Mouse (Mus musculus) neural tube, embryonic 13.5 days (tissue): ENCODE data around the gene Zfp961. TPM values are rescaled to one million over a fixed set of nuclear protein-coding genes. Genes with fewer than 3 reads are reported as not detected.

Experiments used
- ATAC-seq: fragments of 200-750 bp; cut with Nextera tagmentation; 2 replicates; pipeline ENCODE4 v1.8.0; 2017; ENCODE audit warnings: low read depth, mild to moderate bottlenecking, moderate TSS enrichment, moderate library complexity
- H3K27ac ChIP-seq: fragments of 300-500 bp; sonication (generic); replicated peaks from 2 replicates; pipeline ENCODE4 v1.5.1; 2015; ENCODE audit warnings: moderate library complexity, mild to moderate bottlenecking, inconsistent platforms
- H3K27me3 ChIP-seq: fragments of 300-500 bp; sonication (generic); 2 replicates; pipeline ENCODE4 v1.6.1; 2015; ENCODE audit warnings: mild to moderate bottlenecking, inconsistent platforms
- H3K36me3 ChIP-seq: fragments of 300-500 bp; sonication (generic); 2 replicates; pipeline ENCODE4 v1.6.1; 2015; ENCODE audit warnings: mild to moderate bottlenecking, inconsistent platforms
- H3K4me1 ChIP-seq: fragments of 300-500 bp; sonication (generic); replicated peaks from 2 replicates; pipeline ENCODE4 v1.6.1; 2015; ENCODE audit warnings: inconsistent platforms
- H3K4me2 ChIP-seq: fragments of 300-500 bp; sonication (generic); 2 replicates; pipeline ENCODE4 v1.6.1; 2015; ENCODE audit warnings: inconsistent platforms, mild to moderate bottlenecking, moderate library complexity
- H3K4me3 ChIP-seq: fragments of 300-500 bp; sonication (generic); 2 replicates; pipeline ENCODE4 v1.5.1; 2015; ENCODE audit warnings: mild to moderate bottlenecking, inconsistent platforms
- H3K9ac ChIP-seq: fragments of 300-500 bp; sonication (generic); 2 replicates; pipeline ENCODE4 v1.6.1; 2015; ENCODE audit warnings: moderate library complexity, mild to moderate bottlenecking, inconsistent platforms
- H3K9me3 ChIP-seq: fragments of 300-500 bp; sonication (generic); 2 replicates; pipeline ENCODE4 v1.6.1; 2016; ENCODE audit warnings: inconsistent platforms
- WGBS: fragments of 180-500 bp; shearing (Covaris S2); methylation state at CpG from one replicate; pipeline ENCODE4 v1.1.7; 2015; 5-methylcytosine and 5-hydroxymethylcytosine counted together
- polyA plus RNA-seq: library from polyadenylated mRNA; unstranded; fragments of >200 nt; fragmentation: Nextera tagmentation; extraction: Ambion mirVana; gene quantifications from 2 replicates; pipeline ENCODE4 v1.2.1, GENCODE M21; 2015

Gene Zfp961
- polyA plus RNA-seq, 1 experiment from 2014 or later: 16.6 TPM

- Histone ChIP-seq H3K4me2 (no peak overlapping the region), H3K27me3 (no peaks in the 10 kb centered on the region), H3K9ac (no peak overlapping the region), H3K9me3 (peaks cover 7% of the 10 kb centered on the region), H3K4me1 (no peaks in the 10 kb centered on the region), H3K27ac (no peak overlapping the region), H3K36me3 (peaks cover 66% of the 10 kb centered on the region), H3K4me3 (no peak overlapping the region)
- no peak for ATAC-seq
Observed at GRCm38 (mm10) chr8:71966411-71966810, 15.6 kb downstream of the Zfp961 start.

DNA sequence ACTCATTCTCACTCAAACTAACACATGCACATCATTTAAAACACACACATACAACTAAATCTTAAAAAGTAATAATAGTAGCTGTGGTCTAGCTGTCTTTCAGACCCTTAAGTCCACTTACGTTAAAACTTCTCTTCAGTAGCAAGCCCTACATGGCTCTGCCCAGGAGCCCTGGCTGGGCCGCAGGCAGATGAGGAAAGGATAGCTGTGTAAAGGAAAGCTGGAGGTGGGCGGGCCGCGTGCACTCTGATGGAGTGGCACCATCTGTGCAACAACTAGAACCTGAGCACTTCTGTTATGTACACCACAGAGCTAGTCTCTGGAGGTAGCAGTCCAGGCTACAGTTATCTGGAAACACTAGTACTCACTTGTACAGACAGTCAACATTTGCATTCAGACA lies 16.4 kb downstream of the Zfp961 start:
- Histone ChIP-seq H3K9ac (no peak overlapping the region), H3K27me3 (no peaks in the 10 kb centered on the region), H3K4me1 (no peaks in the 10 kb centered on the region), H3K4me2 (no peak overlapping the region), H3K9me3 (peaks cover 7% of the 10 kb centered on the region), H3K27ac (no peak overlapping the region), H3K4me3 (no peak overlapping the region), H3K36me3 (peaks cover 59% of the 10 kb centered on the region)
- WGBS: 98% methylated on average over 5 of the region's 5 CpGs
- ATAC-seq: no peak

GRCm38 (mm10) chr8:71968100-71968499 lies 17.3 kb downstream of the Zfp961 start:
- 90% methylated on average over 6 of the region's 6 CpGs for WGBS
- H3K4me2 ChIP-seq: no peak overlapping the region

GRCm38 (mm10) chr8:71968636-71969035 lies 17.8 kb downstream of the Zfp961 start:
- no peak overlapping the region for H3K4me2 ChIP-seq
- H3K9me3 ChIP-seq: peaks cover 7% of the 10 kb centered on the region
- H3K36me3 ChIP-seq: peaks cover 59% of the 10 kb centered on the region
- H3K4me1 ChIP-seq: no peaks in the 10 kb centered on the region
- H3K27ac ChIP-seq: no peak overlapping the region
- H3K27me3 ChIP-seq: no peaks in the 10 kb centered on the region
- 95% methylated on average over 6 of the region's 6 CpGs for WGBS
- no peak overlapping the region for H3K9ac ChIP-seq
- no peak for ATAC-seq
- H3K4me3 ChIP-seq: no peak overlapping the region

More at GRCm38 (mm10) chr8:71968100-71968499, 17.3 kb downstream of the Zfp961 start:
- H3K4me1 ChIP-seq: no peaks in the 10 kb centered on the region
- ATAC-seq: no peak
- H3K9me3 ChIP-seq: peaks cover 7% of the 10 kb centered on the region
- no peaks in the 10 kb centered on the region for H3K27me3 ChIP-seq
- no peak overlapping the region for H3K4me3 ChIP-seq
- peaks cover 59% of the 10 kb centered on the region for H3K36me3 ChIP-seq
- H3K27ac ChIP-seq: no peak overlapping the region
- H3K9ac ChIP-seq: no peak overlapping the region

GRCm38 (mm10) chr8:71971945-71972344 lies 21.1 kb downstream of the Zfp961 start:
- H3K4me3 ChIP-seq: no peak overlapping the region
- ATAC-seq: no peak
- H3K36me3 ChIP-seq: peaks cover 31% of the 10 kb centered on the region
- 59% methylated on average over 1 of the region's 1 CpGs for WGBS
- H3K4me1 ChIP-seq: no peaks in the 10 kb centered on the region
- no peaks in the 10 kb centered on the region for H3K9me3 ChIP-seq
- no peaks in the 10 kb centered on the region for H3K27me3 ChIP-seq
- H3K4me2 ChIP-seq: no peak overlapping the region
- H3K9ac ChIP-seq: no peak overlapping the region
- no peak overlapping the region for H3K27ac ChIP-seq

- WGBS: 81% methylated on average over 3 of the region's 3 CpGs
Observed at GRCm38 (mm10) chr8:71974211-71974610, 23.4 kb downstream of the Zfp961 start.

GRCm38 (mm10) chr8:71981032-71981431 lies 30.2 kb downstream of the Zfp961 start:
- no peaks in the 10 kb centered on the region for H3K4me1 ChIP-seq
- no peaks in the 10 kb centered on the region for H3K27me3 ChIP-seq
- no peak overlapping the region for H3K4me3 ChIP-seq
- ATAC-seq: no peak
- no peaks in the 10 kb centered on the region for H3K36me3 ChIP-seq
- no peaks in the 10 kb centered on the region for H3K9me3 ChIP-seq
- no peak overlapping the region for H3K27ac ChIP-seq
- no peak overlapping the region for H3K9ac ChIP-seq
- H3K4me2 ChIP-seq: no peak overlapping the region
- 72% methylated on average over 2 of the region's 2 CpGs for WGBS

More at GRCm38 (mm10) chr8:71974211-71974610, 23.4 kb downstream of the Zfp961 start:
- Histone ChIP-seq H3K4me2 (no peak overlapping the region), H3K4me3 (no peak overlapping the region), H3K9me3 (no peaks in the 10 kb centered on the region), H3K27me3 (no peaks in the 10 kb centered on the region), H3K9ac (no peak overlapping the region), H3K36me3 (peaks cover 8% of the 10 kb centered on the region), H3K4me1 (no peaks in the 10 kb centered on the region), H3K27ac (no peak overlapping the region)
- no peak for ATAC-seq

GRCm38 (mm10) chr8:71981456-71981855 lies 30.6 kb downstream of the Zfp961 start:
- no peak for ATAC-seq
- H3K27ac ChIP-seq: no peak overlapping the region
- 90% methylated on average over 4 of the region's 4 CpGs for WGBS
- no peaks in the 10 kb centered on the region for H3K27me3 ChIP-seq
- no peaks in the 10 kb centered on the region for H3K36me3 ChIP-seq
- H3K9me3 ChIP-seq: no peaks in the 10 kb centered on the region
- no peak overlapping the region for H3K4me3 ChIP-seq
- no peak overlapping the region for H3K4me2 ChIP-seq
- no peaks in the 10 kb centered on the region for H3K4me1 ChIP-seq
- no peak overlapping the region for H3K9ac ChIP-seq

- WGBS: 77% methylated on average over 4 of the region's 4 CpGs
Observed at GRCm38 (mm10) chr8:71984601-71985000, 33.8 kb downstream of the Zfp961 start.

DNA sequence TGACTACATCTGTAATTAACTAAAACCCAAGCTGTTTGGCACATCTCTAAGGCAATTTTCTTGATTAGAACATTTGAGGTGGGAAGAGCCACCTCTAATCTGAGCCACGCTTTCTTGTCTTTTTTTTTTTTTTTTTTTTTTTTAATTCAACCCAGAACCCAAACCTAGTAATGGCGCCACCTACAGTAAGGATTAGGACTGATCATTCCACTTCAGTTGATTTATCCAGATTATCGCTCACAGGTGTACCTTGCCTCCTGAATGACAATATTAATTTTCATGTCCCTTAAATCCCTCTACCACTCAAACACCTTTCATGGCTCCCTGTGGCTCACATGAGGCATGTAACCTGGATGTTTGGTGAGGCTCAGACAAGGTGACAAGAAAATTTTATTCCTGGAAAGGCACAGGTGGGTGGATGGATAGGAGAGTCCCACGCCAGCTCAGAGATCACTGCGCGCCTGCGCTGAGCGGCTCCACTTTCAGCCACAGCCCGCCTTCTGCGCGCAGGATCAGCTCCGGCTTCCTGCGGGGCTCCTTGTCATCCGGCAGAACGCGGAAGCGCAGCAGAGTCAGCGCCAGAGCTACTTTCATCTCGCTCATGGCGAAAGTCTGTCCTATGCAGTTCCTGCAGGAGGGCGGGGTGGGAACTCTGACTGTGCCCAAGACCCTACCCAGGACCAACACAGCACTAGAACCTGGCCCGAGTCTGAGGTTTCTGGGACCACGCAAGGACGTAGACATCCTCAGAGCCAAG lies 37.5 kb downstream of the Zfp961 start:
- Histone ChIP-seq H3K27me3 (no peaks in the 10 kb centered on the region), H3K9me3 (no peaks in the 10 kb centered on the region), H3K27ac (peak overlapping the region; percentile 69), H3K4me3 (peak overlapping the region; percentile 47), H3K4me2 (peak overlapping the region; percentile 64), H3K9ac (peak overlapping the region; percentile 69), H3K36me3 (no peaks in the 10 kb centered on the region), H3K4me1 (peaks cover 12% of the 10 kb centered on the region; the same call in 1 of the 2 replicates)
- peak; percentile 92 for ATAC-seq
- 16% methylated on average over 24 of the region's 24 CpGs for WGBS

More at GRCm38 (mm10) chr8:71984601-71985000, 33.8 kb downstream of the Zfp961 start:
- Histone ChIP-seq H3K36me3 (no peaks in the 10 kb centered on the region), H3K4me2 (no peak overlapping the region), H3K9ac (no peak overlapping the region), H3K4me3 (no peak overlapping the region), H3K9me3 (no peaks in the 10 kb centered on the region), H3K27ac (no peak overlapping the region), H3K27me3 (no peaks in the 10 kb centered on the region), H3K4me1 (peaks cover 12% of the 10 kb centered on the region; the same call in 1 of the 2 replicates)
- no peak for ATAC-seq

- peak overlapping the region; percentile 64 for H3K4me2 ChIP-seq
- no peaks in the 10 kb centered on the region for H3K9me3 ChIP-seq
- peak overlapping the region; percentile 69 for H3K27ac ChIP-seq
- peak overlapping the region; percentile 47 for H3K4me3 ChIP-seq
- H3K27me3 ChIP-seq: no peaks in the 10 kb centered on the region
- peak overlapping the region; percentile 69 for H3K9ac ChIP-seq
- peaks cover 12% of the 10 kb centered on the region; the same call in 1 of the 2 replicates for H3K4me1 ChIP-seq
- H3K36me3 ChIP-seq: no peaks in the 10 kb centered on the region
- ATAC-seq: peak; percentile 66
- WGBS: 37% methylated on average over 13 of the region's 13 CpGs
Observed at GRCm38 (mm10) chr8:71988867-71989599, 38.2 kb downstream of the Zfp961 start.

- Histone ChIP-seq H3K4me1 (no peaks in the 10 kb centered on the region), H3K27ac (no peak overlapping the region), H3K9ac (no peak overlapping the region), H3K4me2 (no peak overlapping the region), H3K36me3 (no peaks in the 10 kb centered on the region), H3K9me3 (no peaks in the 10 kb centered on the region), H3K27me3 (no peaks in the 10 kb centered on the region), H3K4me3 (no peak overlapping the region)
- WGBS: 89% methylated on average over 1 of the region's 1 CpGs
- ATAC-seq: no peak
Observed at GRCm38 (mm10) chr8:71999434-71999833, 48.6 kb downstream of the Zfp961 start.
